Mouse (Mus musculus): Measurements from ENCODE around the gene Lrrc36. TPM values are rescaled to one million over a fixed set of nuclear protein-coding genes. Genes with fewer than 3 reads are reported as not detected.

The Lrrc36 gene
- polyA plus RNA-seq, 1 experiment from 2014 or later, result 0.12 TPM

DNA sequence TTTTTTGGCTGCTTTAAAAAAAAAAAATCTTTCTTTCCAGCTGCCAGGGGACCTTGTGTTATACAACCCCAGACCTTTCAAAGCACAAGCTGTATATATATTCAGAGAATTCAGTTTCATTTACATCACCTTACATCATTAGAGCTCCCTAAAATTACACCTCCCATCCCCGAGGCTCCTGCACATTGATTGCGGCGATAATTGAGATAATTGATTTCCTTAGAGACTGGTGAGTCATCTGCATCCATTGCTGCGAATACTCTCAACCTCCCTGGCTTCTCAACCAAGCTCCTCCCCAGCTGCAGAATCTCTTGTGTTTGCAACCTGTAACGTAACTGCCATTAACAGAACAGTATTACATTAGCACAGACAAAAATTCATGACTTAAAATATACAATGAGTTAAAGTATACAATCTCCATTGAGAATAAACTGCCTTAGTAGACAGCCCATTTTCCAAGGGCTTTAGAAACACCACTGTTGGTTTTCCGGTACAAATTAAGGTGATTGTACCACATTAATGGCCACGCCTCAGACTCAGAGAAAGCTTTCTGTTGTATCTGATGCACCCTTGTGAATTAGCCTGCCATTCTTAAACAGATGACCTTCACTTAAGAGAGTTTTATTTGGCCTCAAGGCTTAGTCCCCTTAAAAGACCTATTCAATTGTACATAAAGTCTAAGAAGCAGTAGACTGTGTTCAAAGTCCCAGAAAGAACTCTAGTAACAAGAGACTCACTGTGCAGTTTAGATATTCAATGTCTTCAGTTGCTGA lies 18.6 kb downstream of the Lrrc36 start:
- Histone ChIP-seq H3K36me3 (replicated peaks) (no peaks in the 10 kb centered on the region), H3K9me3 (replicated peaks) (no peaks in the 10 kb centered on the region), H3K4me1 (replicated peaks) (no peaks in the 10 kb centered on the region), H3K4me3 (replicated peaks) (no peak overlapping the region), H3K4me2 (no peak overlapping the region), H3K27ac (replicated peaks) (no peak overlapping the region), H3K9ac (no peak overlapping the region), H3K27me3 (peaks cover 31% of the 10 kb centered on the region)
- 60% methylated on average over 7 of the region's 7 CpGs for WGBS (ENCODE audit: insufficient replicate concordance)
- no peak for ATAC-seq (ENCODE audit: insufficient read depth)

DNA sequence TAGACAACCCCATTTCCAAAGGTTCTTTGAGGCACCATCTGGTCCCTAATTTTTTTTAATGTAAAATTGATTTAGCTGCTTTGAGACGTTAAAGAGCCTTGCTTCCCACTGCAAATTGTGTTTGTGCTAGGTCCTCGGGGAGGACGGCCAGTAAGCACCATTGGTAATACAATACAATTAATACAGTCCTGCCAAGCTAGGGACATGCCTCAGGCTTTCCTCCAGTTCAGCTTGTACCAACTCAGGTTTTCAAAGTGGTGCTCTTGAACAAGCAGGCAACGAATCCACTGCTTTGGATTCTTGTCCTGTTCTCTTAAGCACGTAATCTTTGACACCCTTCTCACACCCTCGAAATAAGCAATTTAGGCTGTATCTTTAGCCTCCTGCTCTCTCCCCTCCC lies 19.6 kb downstream of the Lrrc36 start:
- H3K4me3 ChIP-seq (replicated peaks), result no peak overlapping the region
- H3K27me3 ChIP-seq, result peaks cover 41% of the 10 kb centered on the region
- H3K9me3 ChIP-seq (replicated peaks), result no peaks in the 10 kb centered on the region
- no peaks in the 10 kb centered on the region for H3K4me1 ChIP-seq (replicated peaks)
- no peaks in the 10 kb centered on the region for H3K36me3 ChIP-seq (replicated peaks)
- 62% methylated on average over 6 of the region's 6 CpGs for WGBS (ENCODE audit: insufficient replicate concordance)
- no peak overlapping the region for H3K4me2 ChIP-seq
- no peak overlapping the region for H3K9ac ChIP-seq
- no peak for ATAC-seq (ENCODE audit: insufficient read depth)
- no peak overlapping the region for H3K27ac ChIP-seq (replicated peaks)

DNA sequence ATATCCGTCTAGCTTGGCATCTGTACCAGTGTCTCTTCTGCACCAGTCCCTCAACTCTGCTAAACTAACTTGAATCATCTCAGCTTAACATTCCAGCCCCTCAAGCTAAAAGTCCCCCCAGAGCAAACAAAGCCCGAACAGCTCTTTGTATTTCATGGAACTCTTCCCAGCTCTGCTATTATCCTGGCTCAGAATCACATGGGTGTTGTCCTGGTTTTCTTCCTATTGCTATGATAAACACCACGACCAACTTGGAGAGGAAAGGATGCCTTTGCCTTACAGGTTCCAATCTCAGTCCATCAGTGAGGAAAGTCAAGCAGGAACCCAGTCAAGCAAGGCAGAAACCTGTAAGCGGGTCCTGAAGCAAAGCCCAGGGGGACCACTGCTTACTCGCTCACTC lies 20.1 kb downstream of the Lrrc36 start:
- Histone ChIP-seq H3K4me2 (no peak overlapping the region), H3K36me3 (replicated peaks) (no peaks in the 10 kb centered on the region), H3K9me3 (replicated peaks) (no peaks in the 10 kb centered on the region), H3K4me3 (replicated peaks) (no peak overlapping the region), H3K4me1 (replicated peaks) (no peaks in the 10 kb centered on the region), H3K27me3 (peaks cover 41% of the 10 kb centered on the region), H3K9ac (no peak overlapping the region), H3K27ac (replicated peaks) (no peak overlapping the region)
- ATAC-seq (ENCODE audit: insufficient read depth), result no peak
- 52% methylated on average over 5 of the region's 5 CpGs for WGBS (ENCODE audit: insufficient replicate concordance)

DNA sequence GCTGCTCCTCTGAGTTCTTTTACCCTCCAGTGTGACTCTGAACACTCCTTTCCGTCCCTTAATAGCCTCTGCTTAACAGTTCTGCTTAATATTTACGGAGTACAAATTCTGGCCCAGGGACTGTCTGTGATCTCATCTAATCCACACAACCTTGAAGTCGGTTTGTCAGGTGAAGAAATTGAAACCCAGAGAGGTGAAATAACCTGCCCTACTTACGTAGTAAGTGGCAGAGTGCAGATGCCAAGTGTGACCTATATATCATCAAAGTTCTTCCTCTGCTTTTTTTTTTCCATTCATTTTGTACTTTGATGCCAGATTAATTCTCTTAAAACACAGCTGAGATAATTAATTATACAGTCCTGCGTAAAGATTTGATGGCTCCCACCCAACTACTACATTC lies 20.8 kb downstream of the Lrrc36 start:
- Histone ChIP-seq H3K36me3 (replicated peaks) (no peaks in the 10 kb centered on the region), H3K27ac (replicated peaks) (no peak overlapping the region), H3K4me3 (replicated peaks) (no peak overlapping the region), H3K4me2 (no peak overlapping the region), H3K4me1 (replicated peaks) (no peaks in the 10 kb centered on the region), H3K27me3 (peaks cover 46% of the 10 kb centered on the region), H3K9me3 (replicated peaks) (no peaks in the 10 kb centered on the region), H3K9ac (no peak overlapping the region)
- WGBS (ENCODE audit: insufficient replicate concordance), result 71% methylated on average over 5 of the region's 5 CpGs
- ATAC-seq (ENCODE audit: insufficient read depth), result no peak

DNA sequence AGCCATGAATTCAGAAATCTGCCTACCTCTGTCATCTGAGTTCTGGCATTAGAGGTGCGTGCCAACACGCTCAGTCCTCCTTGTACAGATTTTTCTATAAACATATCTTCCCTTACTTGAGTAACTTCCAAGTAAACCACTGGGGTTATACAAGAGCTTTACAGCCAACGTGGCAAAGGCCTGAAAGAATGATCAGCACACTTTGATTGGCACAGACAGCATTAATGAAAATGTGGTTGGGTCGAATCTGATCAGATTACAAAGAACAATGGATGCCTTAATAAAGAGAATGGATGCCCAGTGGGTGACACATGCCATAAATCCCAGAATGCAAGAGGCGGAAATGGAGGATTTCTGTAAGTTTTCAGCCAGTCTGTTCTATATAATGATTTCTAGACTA lies 22.8 kb downstream of the Lrrc36 start:
- peaks cover 55% of the 10 kb centered on the region for H3K27me3 ChIP-seq
- no peak overlapping the region for H3K4me2 ChIP-seq
- WGBS (ENCODE audit: insufficient replicate concordance), result 51% methylated on average over 5 of the region's 5 CpGs
- ATAC-seq (ENCODE audit: insufficient read depth), result no peak
- H3K9ac ChIP-seq, result no peak overlapping the region
- no peak overlapping the region for H3K4me3 ChIP-seq (replicated peaks)
- no peak overlapping the region for H3K27ac ChIP-seq (replicated peaks)
- H3K36me3 ChIP-seq (replicated peaks), result no peaks in the 10 kb centered on the region
- no peaks in the 10 kb centered on the region for H3K9me3 ChIP-seq (replicated peaks)
- H3K4me1 ChIP-seq (replicated peaks), result no peaks in the 10 kb centered on the region

DNA sequence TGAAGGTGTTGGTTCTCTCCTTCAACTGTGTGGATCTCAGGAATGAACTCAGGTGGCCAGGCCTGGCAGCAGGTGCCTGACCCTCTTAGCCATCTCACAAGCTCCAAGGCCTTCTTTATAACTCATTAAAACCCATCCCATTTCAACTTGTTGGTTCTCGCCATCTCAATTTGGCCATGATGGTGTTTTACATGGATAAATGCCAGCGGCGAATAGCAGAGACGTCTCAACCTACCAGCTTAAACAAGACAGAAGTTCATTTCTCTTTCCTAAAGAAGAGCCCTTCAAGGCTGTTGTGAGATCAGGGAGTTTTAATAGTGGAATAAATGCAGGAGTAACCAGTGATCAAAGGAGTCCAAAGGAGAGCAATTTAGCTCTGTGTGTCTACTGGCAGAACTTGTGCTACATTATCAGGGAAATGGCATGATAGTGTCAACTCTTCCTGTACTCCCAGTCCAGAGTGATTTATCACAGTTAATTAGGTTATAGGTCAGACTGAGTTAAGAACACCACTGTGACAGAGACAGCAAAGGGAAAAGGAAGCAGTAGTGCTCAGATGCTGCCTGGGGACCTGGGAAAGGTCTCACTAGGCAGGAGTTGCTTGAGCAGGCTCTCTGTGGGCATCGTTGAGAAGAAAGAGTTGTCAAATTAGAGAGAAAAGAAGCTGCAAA lies 23.8 kb downstream of the Lrrc36 start:
- Histone ChIP-seq H3K9me3 (replicated peaks) (no peaks in the 10 kb centered on the region), H3K9ac (no peak overlapping the region), H3K36me3 (replicated peaks) (no peaks in the 10 kb centered on the region), H3K27me3 (peaks cover 61% of the 10 kb centered on the region), H3K4me3 (replicated peaks) (no peak overlapping the region), H3K4me2 (no peak overlapping the region), H3K4me1 (replicated peaks) (no peaks in the 10 kb centered on the region), H3K27ac (replicated peaks) (no peak overlapping the region)
- 69% methylated on average over 5 of the region's 5 CpGs for WGBS (ENCODE audit: insufficient replicate concordance)
- ATAC-seq (ENCODE audit: insufficient read depth), result no peak

DNA sequence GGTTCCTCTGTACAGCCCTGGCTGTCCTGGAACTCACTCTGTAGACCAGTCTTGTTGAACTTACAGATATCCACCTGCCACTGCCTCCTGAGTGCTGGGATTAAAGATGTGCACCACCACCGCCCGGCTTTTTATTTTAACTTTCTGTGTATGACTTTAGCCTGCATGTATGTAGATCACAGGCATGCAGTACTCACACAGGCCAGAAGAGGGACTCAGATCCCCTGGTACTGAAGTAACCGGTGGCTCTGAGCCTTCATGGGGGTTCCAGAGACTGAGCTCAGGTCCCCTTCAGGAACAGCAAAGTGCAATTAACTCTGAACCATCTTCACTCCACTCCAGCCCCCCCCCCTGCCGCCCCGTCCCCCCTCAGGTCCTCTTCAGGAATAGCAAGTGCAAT lies 25.5 kb downstream of the Lrrc36 start:
- no peak overlapping the region for H3K4me3 ChIP-seq (replicated peaks)
- H3K4me1 ChIP-seq (replicated peaks), result peaks cover 3% of the 10 kb centered on the region
- no peak for ATAC-seq (ENCODE audit: insufficient read depth)
- H3K4me2 ChIP-seq, result no peak overlapping the region
- no peaks in the 10 kb centered on the region for H3K9me3 ChIP-seq (replicated peaks)
- no peak overlapping the region for H3K9ac ChIP-seq
- peaks cover 65% of the 10 kb centered on the region for H3K27me3 ChIP-seq
- 45% methylated on average over 5 of the region's 5 CpGs for WGBS (ENCODE audit: insufficient replicate concordance)
- no peaks in the 10 kb centered on the region for H3K36me3 ChIP-seq (replicated peaks)
- H3K27ac ChIP-seq (replicated peaks), result no peak overlapping the region

DNA sequence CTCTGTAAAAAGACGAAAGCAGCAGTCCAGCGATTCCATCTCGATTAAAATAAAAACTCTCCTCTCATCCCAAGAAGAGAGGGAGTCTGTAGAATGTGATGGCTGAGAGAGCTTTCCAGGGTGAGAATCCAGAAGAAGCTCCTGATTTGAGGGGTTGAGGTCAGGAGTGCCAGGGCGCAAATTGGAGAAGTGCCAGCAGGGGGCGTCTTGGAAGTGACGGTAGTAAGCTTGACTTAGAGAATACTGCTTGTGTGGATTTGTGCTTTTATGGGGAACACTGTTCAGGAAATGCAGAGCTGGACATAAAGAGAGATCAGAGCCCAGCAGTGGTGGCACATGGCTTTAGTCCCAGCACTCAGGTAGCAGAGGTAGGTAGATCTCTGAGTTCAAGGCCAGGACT lies 28.1 kb downstream of the Lrrc36 start:
- peaks cover 22% of the 10 kb centered on the region for H3K4me1 ChIP-seq (replicated peaks)
- H3K36me3 ChIP-seq (replicated peaks), result no peaks in the 10 kb centered on the region
- no peak overlapping the region for H3K27ac ChIP-seq (replicated peaks)
- ATAC-seq (ENCODE audit: insufficient read depth), result no peak
- H3K4me2 ChIP-seq, result no peak overlapping the region
- no peak overlapping the region for H3K4me3 ChIP-seq (replicated peaks)
- H3K9me3 ChIP-seq (replicated peaks), result no peaks in the 10 kb centered on the region
- no peak overlapping the region for H3K9ac ChIP-seq
- WGBS (ENCODE audit: insufficient replicate concordance), result 6% methylated on average over 6 of the region's 6 CpGs
- peaks cover 51% of the 10 kb centered on the region for H3K27me3 ChIP-seq

DNA sequence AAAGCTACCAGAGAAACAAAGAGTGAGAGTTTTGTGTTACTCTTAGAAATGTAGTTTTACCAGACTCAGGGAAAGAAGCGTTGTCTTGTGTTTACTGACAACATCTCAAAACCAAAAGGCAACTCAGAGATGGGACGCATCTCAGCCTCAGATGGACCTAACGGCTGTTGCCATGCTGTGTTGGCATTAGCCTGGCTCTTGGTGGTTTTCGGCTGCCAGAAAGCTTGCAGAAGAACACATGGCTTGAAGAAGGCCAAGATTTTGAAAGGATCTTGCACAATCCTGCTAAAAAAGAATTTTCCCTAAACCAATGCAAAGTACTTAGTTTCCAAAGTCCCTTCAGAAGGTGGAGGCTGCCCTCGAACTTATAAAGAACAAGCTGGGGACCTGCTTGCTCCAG lies 29.3 kb downstream of the Lrrc36 start:
- no peak overlapping the region for H3K4me3 ChIP-seq (replicated peaks)
- ATAC-seq (ENCODE audit: insufficient read depth), result no peak
- no peaks in the 10 kb centered on the region for H3K9me3 ChIP-seq (replicated peaks)
- no peaks in the 10 kb centered on the region for H3K36me3 ChIP-seq (replicated peaks)
- no peak overlapping the region for H3K4me2 ChIP-seq
- H3K4me1 ChIP-seq (replicated peaks), result peaks cover 32% of the 10 kb centered on the region
- peaks cover 41% of the 10 kb centered on the region for H3K27me3 ChIP-seq
- 76% methylated on average over 5 of the region's 5 CpGs for WGBS (ENCODE audit: insufficient replicate concordance)
- no peak overlapping the region for H3K27ac ChIP-seq (replicated peaks)
- H3K9ac ChIP-seq, result no peak overlapping the region

DNA sequence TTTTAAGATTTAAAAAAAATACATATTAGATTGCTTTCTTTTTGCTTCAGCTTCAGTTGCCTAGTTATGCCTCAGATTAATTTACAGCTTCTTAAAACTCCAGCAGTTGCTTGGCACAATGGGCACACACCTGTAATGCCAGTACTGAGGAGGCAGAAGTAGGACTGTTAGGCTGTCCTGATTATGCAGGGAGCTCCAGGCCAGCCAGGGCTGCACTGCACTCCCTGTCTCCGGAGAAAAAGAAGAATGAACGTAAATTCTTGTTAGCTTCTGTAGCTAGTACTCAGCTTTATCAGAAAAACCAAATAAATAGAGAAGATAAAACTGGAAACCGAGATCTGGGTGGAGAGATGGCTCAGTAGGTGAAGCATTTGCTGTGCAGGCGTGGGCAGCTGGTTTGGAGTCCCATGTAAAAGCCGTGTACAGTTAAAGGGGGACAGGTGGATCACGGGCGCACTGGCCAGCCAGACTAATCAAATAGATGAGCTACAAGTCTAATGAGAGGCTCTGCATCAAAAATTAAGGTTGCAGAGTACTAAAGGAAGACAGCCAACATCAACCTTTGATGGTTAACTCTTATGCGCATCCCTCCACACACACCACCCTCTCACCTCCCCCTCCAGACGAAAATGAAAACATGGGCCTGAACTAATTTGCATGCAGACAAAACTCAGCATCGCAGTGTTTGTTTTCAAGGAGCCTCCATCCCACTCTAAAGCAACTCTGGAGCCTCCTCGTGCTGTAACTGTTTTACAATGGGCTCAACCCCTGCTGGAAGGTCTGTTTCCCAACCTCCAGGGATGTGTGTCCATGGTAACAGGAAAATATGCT lies 32.1 kb downstream of the Lrrc36 start:
- H3K27ac ChIP-seq (replicated peaks), result peak overlapping the region; percentile 34
- peaks cover 55% of the 10 kb centered on the region for H3K4me1 ChIP-seq (replicated peaks)
- ATAC-seq (ENCODE audit: insufficient read depth), result no peak
- no peak overlapping the region for H3K4me2 ChIP-seq
- WGBS (ENCODE audit: insufficient replicate concordance), result 36% methylated on average over 11 of the region's 11 CpGs
- no peak overlapping the region for H3K9ac ChIP-seq
- H3K36me3 ChIP-seq (replicated peaks), result no peaks in the 10 kb centered on the region
- peaks cover 22% of the 10 kb centered on the region for H3K27me3 ChIP-seq
- H3K9me3 ChIP-seq (replicated peaks), result no peaks in the 10 kb centered on the region
- H3K4me3 ChIP-seq (replicated peaks), result no peak overlapping the region

DNA sequence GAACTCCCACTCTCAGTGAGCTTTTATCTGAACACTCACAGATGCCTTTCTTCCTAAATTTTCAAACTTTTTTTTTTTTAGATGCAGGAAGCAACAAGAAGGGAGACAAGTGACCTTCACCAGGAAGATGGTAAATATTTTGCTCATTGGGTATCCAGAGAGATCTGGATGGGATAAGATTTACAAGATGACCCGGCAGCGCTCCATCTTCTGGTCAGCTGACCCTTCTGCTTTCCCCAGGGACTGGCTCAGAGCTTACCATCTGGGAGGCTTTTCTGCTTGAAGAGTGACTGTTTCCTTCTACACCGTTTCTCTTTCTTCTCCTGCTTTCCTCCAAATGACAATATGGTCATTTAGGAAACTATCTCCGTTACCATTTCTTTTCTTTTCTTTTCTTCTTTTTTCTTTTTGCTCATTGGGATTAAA lies 32.8 kb downstream of the Lrrc36 start:
- ATAC-seq (ENCODE audit: insufficient read depth), result no peak
- H3K9ac ChIP-seq, result no peak overlapping the region
- H3K4me3 ChIP-seq (replicated peaks), result no peak overlapping the region
- no peaks in the 10 kb centered on the region for H3K9me3 ChIP-seq (replicated peaks)
- H3K4me1 ChIP-seq (replicated peaks), result peaks cover 56% of the 10 kb centered on the region
- WGBS (ENCODE audit: insufficient replicate concordance), result 52% methylated on average over 4 of the region's 4 CpGs
- peaks cover 18% of the 10 kb centered on the region for H3K27me3 ChIP-seq
- H3K36me3 ChIP-seq (replicated peaks), result no peaks in the 10 kb centered on the region
- no peak overlapping the region for H3K4me2 ChIP-seq
- H3K27ac ChIP-seq (replicated peaks), result peak overlapping the region; percentile 34

Measured in liver, embryonic 15.5 days (tissue).